Mouse (Mus musculus) ovary, postnatal 10 days (tissue): ENCODE results near the gene Taok1.
"Not testable (repeated sequence)": the region's sequence is repeated elsewhere in the genome, so short reads cannot be mapped to it uniquely, and the experiment has no call there.

ENCODE experiments used
- DNase-seq: peaks from one replicate; pipeline ENCODE4 v3.0.0; 2022; ENCODE audit warnings: low spot score

Gene Taok1

DNA sequence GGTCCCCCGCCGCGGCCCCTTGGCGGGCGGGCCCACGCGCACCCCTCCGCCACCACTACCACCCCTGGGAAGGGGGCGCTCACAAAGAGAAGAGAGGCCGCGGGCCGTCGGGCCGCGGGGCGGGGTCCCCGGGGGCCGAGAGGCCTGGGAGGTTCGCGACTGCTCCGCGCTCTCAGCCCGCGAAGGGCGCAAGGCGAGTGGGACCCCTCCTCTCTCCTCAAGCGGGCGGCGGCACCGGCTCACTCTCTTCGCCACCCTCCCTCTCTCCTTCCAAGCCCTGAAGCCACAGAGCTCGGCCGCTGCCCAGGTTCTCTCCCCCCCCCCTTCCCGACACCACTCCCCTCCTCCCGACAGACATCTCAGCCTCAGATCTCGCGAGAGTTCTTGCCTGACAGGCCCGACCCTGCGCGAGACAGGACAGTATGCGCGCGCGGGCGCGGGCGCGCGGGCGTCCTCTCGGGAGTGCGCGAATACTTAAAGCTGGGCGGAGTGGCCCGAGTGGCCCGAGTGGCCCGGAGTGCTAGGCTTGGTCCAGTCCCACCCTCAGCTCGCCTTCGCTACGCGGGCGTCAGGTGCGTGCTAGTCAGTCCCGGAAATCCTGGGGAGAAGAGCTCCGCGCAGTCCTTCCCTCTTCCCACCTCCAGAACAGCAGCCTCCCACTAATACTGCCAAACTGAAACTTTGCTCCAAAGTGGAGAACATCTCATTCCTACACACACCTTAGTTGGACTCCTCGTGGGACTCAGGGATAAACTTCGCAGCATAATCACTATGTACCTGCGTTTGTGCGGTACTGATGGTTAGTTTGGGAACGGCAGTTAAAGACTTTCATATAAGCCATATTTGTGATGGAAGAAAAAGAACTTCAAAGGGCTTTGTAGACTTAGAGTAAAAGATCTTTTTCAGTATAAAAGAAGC lies at the start of gene Taok1:
TSS of gene Taok1 (minus strand) at position 278 of the 918 bp plus-strand sequence.
- DNase-seq, result peak; percentile 82

DNA sequence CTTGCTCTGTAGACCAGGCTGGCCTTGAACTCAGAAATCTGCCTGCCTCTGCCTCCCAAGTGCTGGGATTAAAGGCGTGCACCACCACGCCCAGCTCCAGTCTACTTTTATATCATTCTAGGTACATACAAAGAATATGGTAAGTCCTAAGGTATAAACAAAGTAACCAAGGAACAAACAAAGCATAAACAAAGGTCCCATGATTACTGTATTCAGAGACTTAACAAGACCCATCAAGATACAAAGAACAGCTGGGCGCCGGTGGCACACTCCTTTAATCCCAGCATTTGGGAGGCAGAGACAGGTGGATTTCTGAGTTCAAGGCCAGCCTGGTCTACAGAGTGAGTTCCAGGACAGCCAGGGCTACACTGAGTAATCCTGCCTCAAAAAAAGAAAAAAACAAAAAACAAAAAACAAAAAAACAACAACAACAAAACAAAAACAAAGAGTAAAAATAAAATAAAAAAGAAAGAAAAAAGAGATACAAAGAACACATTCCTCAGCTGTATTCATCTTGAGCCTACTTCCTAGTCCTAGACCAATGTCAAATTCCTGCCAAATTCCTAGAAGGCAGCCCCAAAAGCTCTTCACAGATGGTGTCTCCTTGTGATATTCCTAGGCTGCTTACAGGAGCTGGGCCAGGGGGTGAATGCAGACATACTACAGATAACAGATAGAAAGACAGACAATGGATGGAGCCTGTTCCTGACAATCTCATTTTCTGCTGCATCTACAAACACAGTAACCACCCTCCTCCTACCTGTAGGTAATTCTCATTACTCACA lies 46.0 kb upstream of the Taok1 start:
- DNase-seq, result not testable (repeated sequence)

DNA sequence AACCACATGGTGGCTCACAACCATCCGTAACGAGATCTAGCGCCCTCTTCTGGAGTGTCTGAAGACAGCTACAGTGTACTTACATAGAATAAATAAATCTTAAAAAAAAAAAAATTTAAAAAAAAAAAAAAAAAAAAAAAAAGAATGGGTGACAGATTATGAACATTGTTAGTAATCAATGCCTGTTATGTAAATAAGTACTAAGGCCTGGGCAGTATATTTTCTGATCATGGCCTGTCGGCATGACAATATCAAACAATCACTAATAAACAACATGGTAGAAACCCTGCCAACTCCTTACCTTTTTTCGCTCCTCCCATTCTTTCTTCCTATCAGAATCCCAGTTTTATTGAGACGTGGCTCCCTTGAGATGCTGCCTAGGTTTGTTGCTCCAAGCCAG lies 44.9 kb upstream of the Taok1 start:
- no peak for DNase-seq

GRCm38 (mm10) chr11:77648878-77649277 lies 41.3 kb upstream of the Taok1 start:
- no peak for DNase-seq

DNA sequence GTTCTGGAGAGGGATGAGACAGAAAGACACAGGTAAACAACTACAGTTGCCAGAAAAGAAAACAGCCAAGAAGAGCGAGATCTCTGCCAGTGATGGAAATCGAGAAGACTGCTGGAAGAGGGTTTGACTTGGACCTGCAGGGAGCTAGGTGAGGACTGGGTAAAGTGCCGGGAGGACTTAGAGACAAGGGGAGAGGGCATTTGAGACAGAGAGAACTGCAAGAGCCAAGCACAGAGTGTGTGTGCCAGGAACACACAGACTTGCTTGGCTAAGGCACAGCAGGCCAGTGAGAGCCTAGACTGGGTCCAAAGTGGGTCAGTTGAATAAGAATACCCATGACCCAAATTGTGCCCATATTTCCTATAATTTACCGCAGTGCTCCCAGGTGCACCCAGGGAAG lies 37.9 kb upstream of the Taok1 start:
- no peak for DNase-seq

GRCm38 (mm10) chr11:77641390-77641789 lies 33.8 kb upstream of the Taok1 start:
- DNase-seq, result no peak

- DNase-seq, result peak; percentile 58
These were observed 22.6 kb upstream of the Taok1 start for GRCm38 (mm10) chr11:77630257-77630670.

GRCm38 (mm10) chr11:77629476-77629875 lies 21.9 kb upstream of the Taok1 start:
- no peak for DNase-seq

- DNase-seq, result no peak
These were observed 19.3 kb upstream of the Taok1 start for GRCm38 (mm10) chr11:77626596-77627535.

GRCm38 (mm10) chr11:77625061-77625855 lies 17.6 kb upstream of the Taok1 start:
- no peak for DNase-seq

DNA sequence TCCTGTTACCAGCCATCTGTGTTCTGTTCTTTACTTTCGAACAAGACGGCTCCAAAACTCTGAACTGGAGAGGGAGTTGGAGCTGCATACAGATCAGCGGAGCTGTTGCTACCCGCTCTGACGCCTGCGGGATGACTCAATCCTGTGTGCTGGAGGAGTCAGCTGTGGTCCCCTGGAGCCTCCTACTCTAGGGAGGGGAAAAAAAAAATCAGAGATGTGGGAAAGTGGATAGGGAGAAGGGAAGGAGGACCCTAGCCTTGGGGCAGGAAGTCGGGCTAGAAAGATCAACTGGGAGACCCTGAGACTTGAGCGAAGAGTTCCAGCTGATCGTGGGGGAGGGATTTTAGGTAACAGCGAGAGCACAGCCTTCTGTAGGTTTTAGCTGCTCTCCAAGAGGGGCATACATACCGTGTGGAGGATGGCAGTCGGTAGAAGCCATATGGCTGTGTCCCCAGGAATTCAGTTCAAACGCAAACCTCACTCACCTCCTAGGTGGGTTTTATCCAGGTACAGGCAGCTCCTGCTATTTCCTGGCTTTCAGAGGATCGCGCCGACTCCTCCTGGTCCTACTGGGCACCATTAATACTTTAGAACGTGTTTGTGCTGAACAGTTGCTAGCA lies 16.9 kb upstream of the Taok1 start:
- peak; percentile 10 for DNase-seq

DNA sequence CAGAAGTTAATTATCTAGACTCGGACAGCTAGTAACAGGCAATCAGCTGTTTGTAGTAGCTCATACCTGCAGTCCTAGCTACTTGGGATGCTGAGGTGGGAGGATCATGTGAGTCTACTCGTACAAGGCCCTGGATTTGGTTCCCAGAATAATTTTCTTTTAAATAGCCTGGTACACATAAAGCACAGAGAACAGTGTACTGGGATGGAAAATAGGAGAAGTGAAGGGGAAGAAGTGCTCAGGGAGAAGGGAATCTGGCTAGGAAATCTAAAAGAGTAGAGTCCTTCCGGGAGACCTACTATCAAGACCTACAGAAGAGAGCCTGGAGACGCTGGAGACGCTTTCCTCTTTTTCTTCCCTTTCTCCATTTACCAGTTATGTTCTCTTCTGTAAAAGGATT lies 16.4 kb upstream of the Taok1 start:
- DNase-seq, result no peak

GRCm38 (mm10) chr11:77621902-77622535 lies 14.4 kb upstream of the Taok1 start:
- DNase-seq, result no peak

DNA sequence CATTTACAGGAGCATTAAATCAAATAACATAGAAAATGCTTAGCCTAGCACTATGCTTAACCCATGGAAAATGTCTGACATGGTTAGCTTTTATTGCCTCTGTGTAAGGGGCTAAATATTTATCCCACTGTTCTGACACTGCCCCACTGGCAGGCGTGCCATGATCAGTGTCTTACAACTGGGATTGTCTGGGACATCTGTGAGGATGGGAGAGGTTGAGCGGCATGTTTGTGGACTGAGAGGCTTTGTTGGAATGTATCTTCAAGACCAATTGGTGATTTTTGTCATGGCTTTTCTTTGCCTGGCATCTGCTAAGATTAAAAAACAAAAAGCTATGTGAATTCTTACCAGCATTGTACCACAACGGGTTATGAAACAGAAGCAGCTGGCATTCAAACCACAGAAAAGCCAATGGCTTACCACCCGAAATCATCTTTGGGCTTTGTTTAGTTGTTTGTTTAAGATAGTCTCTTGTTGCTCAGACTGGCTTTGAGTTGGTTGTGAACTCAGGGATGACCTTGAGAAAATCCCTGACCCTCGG lies 7.5 kb upstream of the Taok1 start:
- no peak for DNase-seq

DNA sequence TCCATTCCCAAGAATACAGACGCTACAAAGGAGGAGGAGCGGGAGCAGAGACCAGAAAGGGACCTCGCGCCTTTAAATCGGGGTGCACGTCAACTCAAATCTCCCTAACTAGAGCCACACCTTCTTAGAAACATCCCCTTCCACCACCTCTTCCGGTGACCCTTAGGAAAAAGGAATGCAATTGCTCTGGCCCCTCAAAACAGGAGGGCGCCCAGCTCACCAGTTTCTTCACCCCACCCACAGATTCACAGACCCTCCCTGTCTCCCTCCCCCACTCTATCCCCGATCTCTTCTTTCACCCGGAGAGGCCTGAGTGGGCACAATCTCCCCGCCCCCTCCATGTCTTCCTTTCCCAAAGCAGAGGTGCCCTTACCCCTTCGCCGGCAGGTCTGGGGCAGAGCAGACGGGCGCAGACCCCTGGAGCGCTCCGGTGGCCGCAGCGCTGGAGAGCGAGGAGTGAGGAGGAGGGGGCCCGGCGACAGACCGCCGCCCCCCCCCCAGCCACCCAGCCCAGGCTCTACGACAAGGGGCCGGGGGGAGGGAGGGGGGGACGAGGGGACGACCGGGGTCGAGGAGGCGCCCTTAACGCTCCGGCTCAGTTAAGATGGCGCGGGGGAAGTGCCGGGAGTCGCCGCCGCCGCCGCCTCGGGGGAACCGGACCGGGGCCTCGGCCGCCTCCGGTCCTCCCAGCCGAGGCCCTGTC lies 629 bp downstream of the Taok1 start:
- peak; percentile 32 for DNase-seq

- DNase-seq, result no peak
These were observed 1.2 kb downstream of the Taok1 start for GRCm38 (mm10) chr11:77606469-77606834.

DNA sequence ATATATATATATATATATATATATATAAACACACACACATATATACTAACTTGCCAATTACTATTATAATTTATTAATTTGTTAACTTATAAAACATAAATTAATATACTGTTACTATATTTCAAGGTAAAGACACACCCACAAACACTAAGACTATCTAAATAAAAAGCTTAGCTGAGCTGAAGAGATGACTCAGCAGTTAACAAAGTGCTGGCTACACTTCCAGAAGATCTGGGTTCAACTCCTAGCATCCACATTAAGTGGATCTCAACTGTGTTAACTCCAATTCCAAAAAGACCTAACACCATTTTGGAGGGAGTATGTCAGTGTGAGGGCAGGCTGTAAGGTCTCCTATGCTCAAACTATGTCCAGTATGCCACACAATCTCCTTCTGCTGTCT lies 10.3 kb downstream of the Taok1 start:
- DNase-seq, result no peak

- no peak for DNase-seq
These were observed 16.2 kb downstream of the Taok1 start for GRCm38 (mm10) chr11:77591388-77591787.

- DNase-seq, result no peak
These were observed 16.8 kb downstream of the Taok1 start for GRCm38 (mm10) chr11:77590801-77591200.
